Mouse (Mus musculus): ENCODE results near the gene Dnah7a. TPM values are rescaled to one million over a fixed set of nuclear protein-coding genes. Genes with fewer than 3 reads are reported as not detected.
"Not testable (repeated sequence)": the region's sequence is repeated elsewhere in the genome, so short reads cannot be mapped to it uniquely, and the experiment has no call there.

Gene Dnah7a
- 9.3 and 9.4 TPM in 2 replicates for polyA plus RNA-seq (2015; fragmentation: Nextera tagmentation; extraction: Ambion mirVana)

- Histone ChIP-seq H3K9me3 (no peaks in the 10 kb centered on the region), H3K9ac (replicated peaks) (peak within 1 kb of the TSS; percentile 69), H3K36me3 (no peaks in the 10 kb centered on the region), H3K27ac (peak within 1 kb of the TSS; percentile 79), H3K27me3 (no peaks in the 10 kb centered on the region), H3K4me3 (replicated peaks) (peak within 1 kb of the TSS; percentile 56), H3K4me1 (replicated peaks) (peaks cover 5% of the 10 kb centered on the region), H3K4me2 (replicated peaks) (peak within 1 kb of the TSS; percentile 77)
- peak; percentile 94 for ATAC-seq
- 16% methylated on average over 42 of the region's 42 CpGs for WGBS
Measured at GRCm38 (mm10) chr1:53706431-53707361, at the start of gene Dnah7a. Gene Dnah7a (minus strand): TSS chr1:53706784.

DNA sequence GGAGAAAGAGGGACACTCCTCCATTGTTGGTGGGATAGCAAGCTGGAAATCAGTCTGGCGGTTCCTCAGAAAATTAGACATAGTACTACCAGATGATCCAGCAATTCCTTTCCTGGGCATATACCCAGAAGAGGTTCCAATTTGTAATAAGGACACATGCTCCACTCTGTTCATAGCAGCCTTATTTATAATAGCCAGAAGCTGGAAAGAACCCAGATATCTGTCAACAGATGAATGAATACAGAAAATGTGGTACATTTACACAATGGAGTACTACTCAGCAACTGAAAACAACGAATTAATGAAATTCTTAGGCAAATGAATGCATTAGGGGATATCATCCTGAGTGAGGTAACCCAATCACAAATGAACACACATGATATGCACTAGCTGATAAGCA lies 46.9 kb upstream of the Dnah7a start:
- not testable (repeated sequence) for ATAC-seq; H3K36me3 ChIP-seq; H3K4me2 ChIP-seq (replicated peaks); H3K27ac ChIP-seq; H3K9me3 ChIP-seq; H3K4me3 ChIP-seq (replicated peaks); H3K4me1 ChIP-seq (replicated peaks); H3K27me3 ChIP-seq; H3K9ac ChIP-seq (replicated peaks)
- 88% methylated on average over 2 of the region's 2 CpGs for WGBS

DNA sequence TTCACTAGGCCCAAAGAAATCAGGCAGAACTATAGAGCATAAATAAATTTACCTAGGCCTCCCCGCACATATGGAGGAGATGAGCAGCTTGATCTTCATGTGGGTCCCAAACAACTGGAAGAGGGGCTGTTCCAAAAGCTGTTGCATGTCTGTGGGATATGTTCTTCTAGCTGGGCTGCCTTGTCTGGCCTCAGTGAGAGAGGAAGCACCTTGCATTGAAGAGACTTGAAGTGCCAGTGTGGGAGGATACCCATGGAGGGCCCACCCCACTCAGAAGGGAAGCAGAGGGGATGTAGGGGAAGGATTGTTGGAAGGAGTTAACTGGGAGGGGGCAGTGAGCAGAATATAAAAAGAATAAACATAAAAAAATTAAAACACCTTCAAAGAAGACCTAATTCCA lies 44.6 kb upstream of the Dnah7a start:
- no peak for ATAC-seq

GRCm38 (mm10) chr1:53750697-53751096 lies 44.1 kb upstream of the Dnah7a start:
- 83% methylated on average over 7 of the region's 7 CpGs for WGBS

More for the DNA sequence above, 44.6 kb upstream of the Dnah7a start:
- no peaks in the 10 kb centered on the region for H3K36me3 ChIP-seq
- no peaks in the 10 kb centered on the region for H3K4me1 ChIP-seq (replicated peaks)
- no peaks in the 10 kb centered on the region for H3K27me3 ChIP-seq
- no peak overlapping the region for H3K27ac ChIP-seq
- no peak overlapping the region for H3K9ac ChIP-seq (replicated peaks)
- H3K4me3 ChIP-seq (replicated peaks), result no peak overlapping the region
- WGBS, result 64% methylated on average over 1 of the region's 1 CpGs
- H3K4me2 ChIP-seq (replicated peaks), result no peak overlapping the region
- H3K9me3 ChIP-seq, result no peaks in the 10 kb centered on the region

DNA sequence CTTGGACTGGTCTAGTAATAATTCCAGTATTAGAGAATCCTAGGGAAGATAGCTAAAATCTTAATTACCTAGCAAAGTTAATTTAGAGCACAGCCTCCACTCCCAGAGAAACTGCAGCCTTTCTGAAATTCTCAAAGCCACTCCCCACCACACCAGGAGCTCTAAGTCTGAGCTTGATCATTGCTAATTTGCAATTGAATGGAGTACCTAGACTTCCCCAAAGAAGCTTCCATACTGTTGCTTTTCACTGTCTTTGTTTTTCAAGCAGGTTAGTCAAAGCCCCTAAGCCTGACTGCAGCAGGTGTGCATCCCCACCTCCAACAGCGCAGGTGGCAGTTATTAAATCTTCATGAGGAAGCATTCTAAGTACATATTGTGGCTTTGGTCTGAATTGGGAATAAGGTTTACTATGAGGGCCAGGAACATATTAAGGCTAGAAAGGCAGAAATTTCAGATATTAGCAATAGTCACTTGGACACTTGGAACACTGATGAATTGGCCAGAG lies 43.3 kb upstream of the Dnah7a start:
- H3K9me3 ChIP-seq; H3K27me3 ChIP-seq; H3K4me1 ChIP-seq (replicated peaks); H3K4me3 ChIP-seq (replicated peaks); H3K27ac ChIP-seq; H3K36me3 ChIP-seq; ATAC-seq; H3K9ac ChIP-seq (replicated peaks); H3K4me2 ChIP-seq (replicated peaks): not testable (repeated sequence)
- WGBS, result 39% methylated on average over 1 of the region's 1 CpGs

More at GRCm38 (mm10) chr1:53750697-53751096, 44.1 kb upstream of the Dnah7a start:
- H3K4me2 ChIP-seq (replicated peaks); H3K27me3 ChIP-seq; H3K27ac ChIP-seq; ATAC-seq; H3K9ac ChIP-seq (replicated peaks); H3K36me3 ChIP-seq; H3K9me3 ChIP-seq; H3K4me3 ChIP-seq (replicated peaks); H3K4me1 ChIP-seq (replicated peaks): not testable (repeated sequence)

GRCm38 (mm10) chr1:53748571-53748970 lies 42.0 kb upstream of the Dnah7a start:
- no peak for ATAC-seq
- WGBS, result 28% methylated on average over 9 of the region's 11 CpGs

GRCm38 (mm10) chr1:53746001-53746400 lies 39.4 kb upstream of the Dnah7a start:
- Histone ChIP-seq H3K4me3 (replicated peaks) (no peak overlapping the region), H3K4me2 (replicated peaks) (no peak overlapping the region), H3K27me3 (no peaks in the 10 kb centered on the region), H3K9ac (replicated peaks) (no peak overlapping the region), H3K9me3 (no peaks in the 10 kb centered on the region), H3K36me3 (no peaks in the 10 kb centered on the region), H3K4me1 (replicated peaks) (no peaks in the 10 kb centered on the region), H3K27ac (no peak overlapping the region)
- no peak for ATAC-seq
- WGBS, result 54% methylated on average over 5 of the region's 5 CpGs

More at GRCm38 (mm10) chr1:53748571-53748970, 42.0 kb upstream of the Dnah7a start:
- Histone ChIP-seq H3K9ac (replicated peaks) (no peak overlapping the region), H3K9me3 (no peaks in the 10 kb centered on the region), H3K27me3 (no peaks in the 10 kb centered on the region), H3K4me1 (replicated peaks) (no peaks in the 10 kb centered on the region), H3K4me2 (replicated peaks) (no peak overlapping the region), H3K27ac (no peak overlapping the region), H3K36me3 (no peaks in the 10 kb centered on the region), H3K4me3 (replicated peaks) (no peak overlapping the region)

GRCm38 (mm10) chr1:53741742-53742458 lies 35.3 kb upstream of the Dnah7a start:
- no peaks in the 10 kb centered on the region for H3K27me3 ChIP-seq
- no peak overlapping the region for H3K4me3 ChIP-seq (replicated peaks)
- H3K4me1 ChIP-seq (replicated peaks), result no peaks in the 10 kb centered on the region
- H3K9me3 ChIP-seq, result no peaks in the 10 kb centered on the region
- H3K36me3 ChIP-seq, result no peaks in the 10 kb centered on the region
- ATAC-seq, result no peak
- WGBS, result 91% methylated on average over 3 of the region's 3 CpGs
- H3K9ac ChIP-seq (replicated peaks), result no peak overlapping the region
- H3K27ac ChIP-seq, result no peak overlapping the region
- no peak overlapping the region for H3K4me2 ChIP-seq (replicated peaks)

DNA sequence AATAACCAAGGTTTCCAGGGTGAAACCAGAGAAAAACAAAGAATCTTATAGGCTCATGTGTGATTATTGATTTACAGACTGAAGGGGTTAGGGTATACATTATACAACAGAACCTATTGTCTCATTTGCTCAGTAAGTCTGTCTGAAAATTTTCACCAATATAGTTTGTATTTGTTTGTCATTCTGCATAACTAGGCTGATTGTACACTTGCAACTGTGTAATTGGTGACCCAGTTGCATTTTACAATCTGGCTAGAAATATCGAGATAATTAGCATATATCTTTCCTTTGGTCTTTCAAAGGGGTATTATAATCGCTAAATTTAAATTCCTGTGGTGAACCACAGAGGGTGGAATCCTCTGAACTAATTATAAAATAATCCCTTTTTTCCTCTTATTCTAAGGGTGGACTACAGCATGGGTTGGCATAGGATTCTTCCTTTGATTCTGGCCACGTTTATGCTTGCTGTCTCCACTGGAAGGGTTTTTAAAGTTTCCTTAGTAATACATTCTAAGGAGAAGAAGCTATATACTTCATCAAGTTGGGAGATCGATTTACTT lies 34.3 kb upstream of the Dnah7a start:
- Histone ChIP-seq H3K4me3 (replicated peaks) (no peak overlapping the region), H3K9ac (replicated peaks) (no peak overlapping the region), H3K4me2 (replicated peaks) (no peak overlapping the region), H3K27me3 (no peaks in the 10 kb centered on the region), H3K27ac (no peak overlapping the region), H3K9me3 (no peaks in the 10 kb centered on the region), H3K36me3 (no peaks in the 10 kb centered on the region), H3K4me1 (replicated peaks) (no peaks in the 10 kb centered on the region)
- peak; percentile 56 for ATAC-seq
- WGBS, result 54% methylated on average over 4 of the region's 4 CpGs

- not testable (repeated sequence) for H3K4me2 ChIP-seq (replicated peaks); H3K9ac ChIP-seq (replicated peaks); H3K36me3 ChIP-seq; H3K9me3 ChIP-seq; H3K27me3 ChIP-seq; H3K4me1 ChIP-seq (replicated peaks); H3K27ac ChIP-seq; H3K4me3 ChIP-seq (replicated peaks)
- peak; percentile 79 for ATAC-seq
- 49% methylated on average over 3 of the region's 4 CpGs for WGBS
Measured at GRCm38 (mm10) chr1:53740077-53740776, 33.6 kb upstream of the Dnah7a start.

GRCm38 (mm10) chr1:53736583-53736982 lies 30.0 kb upstream of the Dnah7a start:
- no peak for ATAC-seq
- H3K4me2 ChIP-seq (replicated peaks), result no peak overlapping the region
- H3K9ac ChIP-seq (replicated peaks), result no peak overlapping the region
- no peak overlapping the region for H3K27ac ChIP-seq
- H3K4me3 ChIP-seq (replicated peaks), result no peak overlapping the region
- H3K9me3 ChIP-seq, result no peaks in the 10 kb centered on the region
- no peaks in the 10 kb centered on the region for H3K4me1 ChIP-seq (replicated peaks)
- 91% methylated on average over 3 of the region's 3 CpGs for WGBS
- H3K36me3 ChIP-seq, result no peaks in the 10 kb centered on the region
- H3K27me3 ChIP-seq, result no peaks in the 10 kb centered on the region
